Mouse (Mus musculus) brain, embryonic 14.5 days (tissue): ENCODE measurements at regions not wholly inside any gene's neighbourhood (a gene's known extent, or its start where the extent isn't known, plus 50 kb on each side); places are given as distances from the start of the nearest gene placed in this dataset.

Experiments used
- DNase-seq: peaks from one replicate; pipeline ENCODE4 v3.0.0-alpha.2; 2011; ENCODE audit warnings: low read depth
- CTCF ChIP-seq: fragments of 200-500 bp; IDR thresholded peaks from 2 replicates; pipeline ENCODE4 v1.5.1; 2012; ENCODE audit warnings: inconsistent platforms, mild to moderate bottlenecking, moderate library complexity, borderline replicate concordance; ENCODE audit not compliant: insufficient read depth, insufficient read length; ENCODE audit errors: extremely low read depth
- POLR2A ChIP-seq: fragments of 200-500 bp; IDR thresholded peaks from 2 replicates; pipeline ENCODE4 v1.6.1; 2012; ENCODE audit warnings: mild to moderate bottlenecking, inconsistent platforms, borderline replicate concordance; ENCODE audit not compliant: poor library complexity, insufficient read depth, insufficient read length, severe bottlenecking; ENCODE audit errors: extremely low read depth

GRCm38 (mm10) chr8:65208791-65209190 is 79.4 kb upstream of the BC030870 start:
- TF ChIP-seq POLR2A = no peak
- no peak for TF ChIP-seq CTCF
- no peak for DNase-seq

- no peak for TF ChIP-seq POLR2A
- peak; percentile 18; the same call in 1 of the 2 replicates for TF ChIP-seq CTCF
- DNase-seq = no peak
Measured at GRCm38 (mm10) chr8:65206202-65206601, 76.8 kb upstream of the BC030870 start.

- no peak for TF ChIP-seq CTCF
- TF ChIP-seq POLR2A = no peak
Measured at GRCm38 (mm10) chr8:65194656-65195055, 65.3 kb upstream of the BC030870 start.

GRCm38 (mm10) chr8:65194231-65194630 is 64.9 kb upstream of the BC030870 start:
- no peak for DNase-seq
- no peak for TF ChIP-seq POLR2A

More at GRCm38 (mm10) chr8:65194656-65195055, 65.3 kb upstream of the BC030870 start:
- peak; percentile 1 for DNase-seq

- no peak for DNase-seq
Measured at GRCm38 (mm10) chr8:65182346-65182745, 53.0 kb upstream of the BC030870 start.

GRCm38 (mm10) chr8:65180447-65180846 is 51.1 kb upstream of the BC030870 start:
- DNase-seq = no peak

More at GRCm38 (mm10) chr8:65182346-65182745, 53.0 kb upstream of the BC030870 start:
- TF ChIP-seq POLR2A (no peak), CTCF (no peak)

More at GRCm38 (mm10) chr8:65180447-65180846, 51.1 kb upstream of the BC030870 start:
- TF ChIP-seq POLR2A (no peak), CTCF (no peak)
